Mouse (Mus musculus): ENCODE data around the gene Reep1.

DNA sequence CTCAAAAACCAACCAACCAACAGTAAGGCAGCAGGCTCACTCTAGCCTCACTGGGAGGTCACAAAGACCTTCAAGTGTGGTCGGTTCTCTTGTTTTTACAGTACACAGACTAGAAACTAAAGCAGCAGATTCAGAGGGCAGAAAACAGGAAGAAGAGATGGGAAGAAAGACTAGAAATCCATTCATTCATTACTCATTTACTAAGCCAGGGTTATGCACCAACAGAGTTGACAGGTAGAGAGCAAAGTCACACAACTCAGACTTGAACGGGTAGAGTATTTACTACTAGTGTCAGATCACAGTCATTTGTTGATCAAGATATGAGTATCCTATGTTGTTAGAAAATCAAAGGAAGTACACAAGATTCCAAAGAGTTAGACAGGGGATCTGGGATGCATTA, 105.5 kb downstream of the Reep1 start:
- no peak for TF ChIP-seq CTCF (IDR thresholded peaks at IDR 0.05; ENCODE audit: low read depth)
- TF ChIP-seq EP300 (optimal IDR thresholded peaks at IDR 0.05), result no peak
